ENCODE assay signal across 8 mouse cellular contexts in the genomic region with DNA sequence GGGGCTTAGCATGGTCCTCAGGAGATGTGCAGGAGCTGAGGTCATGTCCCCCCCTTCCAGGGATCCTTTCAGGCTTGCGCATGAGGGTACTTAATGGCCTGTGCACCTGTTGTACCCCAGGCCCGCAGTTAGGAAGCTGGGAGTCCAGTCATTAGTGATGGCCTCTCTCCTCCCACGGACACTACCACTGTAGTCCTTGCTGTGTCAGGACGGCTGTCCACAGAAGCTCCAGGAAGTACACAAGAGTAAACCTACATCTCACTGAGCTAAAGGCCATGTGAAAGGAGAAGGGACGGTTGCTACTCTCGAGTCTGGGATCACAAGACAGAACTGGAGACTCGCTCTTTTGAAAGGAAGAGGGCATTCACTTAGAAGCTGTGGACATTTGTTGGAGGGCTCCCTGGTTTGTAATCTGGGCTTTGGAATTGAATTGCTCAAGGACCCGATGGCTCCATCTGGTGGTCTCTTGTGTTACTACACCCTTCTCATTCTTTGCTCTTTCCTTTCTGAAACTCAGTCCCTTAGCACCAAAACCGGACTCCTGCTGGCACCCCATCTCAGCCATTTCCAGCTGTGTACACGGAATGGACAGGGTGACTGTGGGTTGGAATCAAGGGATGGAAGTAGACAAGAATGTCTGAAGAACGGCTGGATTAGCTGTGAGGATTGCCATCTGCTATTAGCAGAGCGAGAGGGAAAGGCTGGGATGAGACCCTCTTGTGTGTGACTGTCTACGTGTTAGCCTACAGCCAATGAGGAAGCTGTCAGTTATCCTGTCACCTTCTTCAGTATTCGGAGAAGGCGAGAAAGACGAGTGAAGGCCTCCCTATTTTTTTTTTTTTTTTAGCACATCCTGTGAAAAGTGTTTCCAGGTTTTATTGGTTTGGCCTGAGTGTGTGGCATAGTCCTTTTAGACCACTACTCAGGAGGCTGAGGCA. TPM values are rescaled to one million over a fixed set of nuclear protein-coding genes. Genes with fewer than 3 reads are reported as not detected.
A peak's percentile ranks its signal among the peaks of the same experiment; 100 is the strongest.
DNase-seq lines count a peak whose midpoint lies in the region; ATAC-seq and TF ChIP-seq lines count a peak whose summit lies in the region.

No protein-coding gene starts in this region.

- H3K36me3 ChIP-seq in E14TG2a.4 (ENCODE audit: insufficient read depth, low read length): no peaks in the 10 kb centered on the region
- no peaks in the 10 kb centered on the region for H3K36me3 ChIP-seq in forebrain, embryonic 11.5 days (ENCODE audit: control insufficient read depth, insufficient read depth, low read length)
- H3K36me3 ChIP-seq in heart, postnatal 0 days (replicated peaks; ENCODE audit: control insufficient read depth, insufficient read depth, low read length): peaks cover 15% of the 10 kb centered on the region; the same call in 1 of the 2 replicates
- no peaks in the 10 kb centered on the region for H3K36me3 ChIP-seq in liver, embryonic 14.5 days (replicated peaks; ENCODE audit: control insufficient read depth, insufficient read depth, low read depth)

- peak; percentile 36; the same call in 1 of the 2 replicates for ATAC-seq in forebrain, embryonic 11.5 days (replicated peaks; ENCODE audit: low FRiP score)
- peak; percentile 47; the same call in 1 of the 2 replicates for ATAC-seq in heart, postnatal 0 days (ENCODE audit: insufficient read depth, low read depth)
- ATAC-seq in liver, embryonic 14.5 days (ENCODE audit: insufficient read depth): 0 out of 2 replicates have a peak, but pooled peaks have one; percentile 32

- no peak overlapping the region for H3K4me3 ChIP-seq in E14TG2a.4 (replicated peaks; ENCODE audit: low read length)
- no peak overlapping the region for H3K4me3 ChIP-seq in forebrain, embryonic 11.5 days (ENCODE audit: low read depth, low read length)
- H3K4me3 ChIP-seq in heart, postnatal 0 days (ENCODE audit: low read depth, low read length): no peak overlapping the region
- no peak overlapping the region for H3K4me3 ChIP-seq in liver, embryonic 14.5 days (ENCODE audit: insufficient read depth in 1 of 2, low read depth in 2 of 2, low read length in 2 of 2)

- peak; percentile 80 for DNase-seq in brain, adult 2 months (ENCODE audit: low read depth, low spot score)
- DNase-seq in forebrain, embryonic 11.5 days (ENCODE audit: low spot score): peak; percentile 76
- peak; percentile 73 for DNase-seq in heart, postnatal 0 days (ENCODE audit: low spot score)
- peak; percentile 75 to 89 for DNase-seq in kidney, postnatal 36 days
- DNase-seq in liver, embryonic 14.5 days (ENCODE audit: low read depth in 3 of 3, low spot score in 3 of 3): peak in 2 of 3 experiments; percentile 43 to 48
- peak; percentile 52 for DNase-seq in ovary, postnatal 10 days (ENCODE audit: low spot score)
- DNase-seq in thymus, postnatal 0 days (ENCODE audit: low spot score): peak; percentile 78

- no peaks in the 10 kb centered on the region for H3K9me3 ChIP-seq in E14TG2a.4 (ENCODE audit: low read length)
- no peaks in the 10 kb centered on the region for H3K9me3 ChIP-seq in forebrain, embryonic 11.5 days (ENCODE audit: control insufficient read depth, low read length)
- H3K9me3 ChIP-seq in heart, postnatal 0 days (replicated peaks; ENCODE audit: control insufficient read depth, low read length): no peaks in the 10 kb centered on the region
- H3K9me3 ChIP-seq in liver, embryonic 14.5 days (ENCODE audit: control insufficient read depth, low read length): no peaks in the 10 kb centered on the region

- H3K4me1 ChIP-seq in E14TG2a.4 (replicated peaks; ENCODE audit: low read depth, low read length): no peaks in the 10 kb centered on the region
- no peaks in the 10 kb centered on the region for H3K4me1 ChIP-seq in forebrain, embryonic 11.5 days (replicated peaks; ENCODE audit: control insufficient read depth, insufficient read depth, low read length)
- H3K4me1 ChIP-seq in heart, postnatal 0 days (ENCODE audit: control insufficient read depth, insufficient read depth): no peaks in the 10 kb centered on the region
- no peaks in the 10 kb centered on the region for H3K4me1 ChIP-seq in liver, embryonic 14.5 days (replicated peaks; ENCODE audit: control insufficient read depth in 2 of 2, insufficient read depth in 2 of 2, low read length in 1 of 2)

- peak; percentile 52 for TF ChIP-seq CTCF in E14TG2a.4 (conservative IDR thresholded peaks at IDR 0.05; ENCODE audit: low read length)
- TF ChIP-seq CTCF in heart, postnatal 0 days (IDR thresholded peaks at IDR 0.05; ENCODE audit: low read depth): peak; percentile 78
- peak; percentile 86 for TF ChIP-seq CTCF in liver, embryonic 14.5 days (IDR thresholded peaks at IDR 0.05; ENCODE audit: low read depth)

- no peak overlapping the region for H3K9ac ChIP-seq in forebrain, embryonic 11.5 days (ENCODE audit: low read length)
- H3K9ac ChIP-seq in heart, postnatal 0 days (replicated peaks; ENCODE audit: low read depth, low read length): no peak overlapping the region
- H3K9ac ChIP-seq in liver, embryonic 14.5 days (replicated peaks): no peak overlapping the region

- H3K27me3 ChIP-seq in E14TG2a.4 (ENCODE audit: insufficient read depth, low read length): no peaks in the 10 kb centered on the region; the same call in 1 of the 2 replicates
- no peaks in the 10 kb centered on the region for H3K27me3 ChIP-seq in forebrain, embryonic 11.5 days (ENCODE audit: control insufficient read depth, insufficient read depth, low read length)
- no peaks in the 10 kb centered on the region for H3K27me3 ChIP-seq in heart, postnatal 0 days (ENCODE audit: control insufficient read depth, insufficient read depth, low read length)
- no peaks in the 10 kb centered on the region for H3K27me3 ChIP-seq in liver, embryonic 14.5 days (ENCODE audit: control insufficient read depth, insufficient read depth, low read length)

- no peak overlapping the region for H3K27ac ChIP-seq in forebrain, embryonic 11.5 days (ENCODE audit: low read depth, low read length)
- H3K27ac ChIP-seq in heart, postnatal 0 days (ENCODE audit: low read depth): peak overlapping the region; percentile 16; the same call in 1 of the 2 replicates
- no peak overlapping the region for H3K27ac ChIP-seq in liver, embryonic 14.5 days

- WGBS in forebrain, embryonic 11.5 days: 52% methylated on average over 16 of the region's 16 CpGs
- WGBS in heart, postnatal 0 days: 28% methylated on average over 16 of the region's 16 CpGs
- 30% methylated on average over 16 of the region's 16 CpGs for WGBS in liver, embryonic 14.5 days (ENCODE audit: insufficient replicate concordance)

- no peak overlapping the region for H3K4me2 ChIP-seq in forebrain, embryonic 11.5 days (ENCODE audit: low read depth, low read length, severe bottlenecking)
- no peak overlapping the region for H3K4me2 ChIP-seq in heart, postnatal 0 days (ENCODE audit: low read depth, low read length)
- H3K4me2 ChIP-seq in liver, embryonic 14.5 days (ENCODE audit: low read depth): no peak overlapping the region

- no peak for TF ChIP-seq EP300 in heart, postnatal 0 days (IDR thresholded peaks at IDR 0.05; ENCODE audit: low read depth)
- no peak for TF ChIP-seq EP300 in liver, embryonic 14.5 days (IDR thresholded peaks at IDR 0.05; ENCODE audit: low read depth)

RNA-seq across cellular contexts. Expression of a gene that starts 1.4 kb away (rescaled TPM):
- not detected in 2 replicates for polyA plus RNA-seq in forebrain, embryonic 11.5 days (2014; fragmentation: Nextera tagmentation; extraction: Ambion mirVana)
- 1.7 TPM in 1 of 2 replicates, not detected in the other for total RNA-seq in heart, postnatal 0 days (2014; rRNA removed; ENCODE audit: low replicate concordance)
- 0.75 and 0.83 TPM in 2 replicates for polyA plus RNA-seq in heart, postnatal 0 days (2015; fragmentation: Nextera tagmentation; extraction: Ambion mirVana)
- 0.06 and 0.08 TPM in 2 replicates for polyA plus RNA-seq in liver, embryonic 14.5 days (2012; rRNA removed)
- 0.09 TPM in 1 of 2 replicates, not detected in the other for polyA plus RNA-seq in liver, embryonic 14.5 days (2014; fragmentation: Nextera tagmentation; extraction: Ambion mirVana)
- 0.72 and 1.1 TPM in 2 replicates for polyA plus RNA-seq in thymus, postnatal 0 days (2015; fragmentation: Nextera tagmentation; extraction: Ambion mirVana)

RNA-seq across cellular contexts. Expression of a gene that starts 3.0 kb away (rescaled TPM):
- not detected in 2 replicates for polyA plus RNA-seq in forebrain, embryonic 11.5 days (2014; fragmentation: Nextera tagmentation; extraction: Ambion mirVana)
- 0.19 TPM in 1 of 2 replicates, not detected in the other for total RNA-seq in heart, postnatal 0 days (2014; rRNA removed; ENCODE audit: low replicate concordance)
- 0.04 and 0.25 TPM in 2 replicates for polyA plus RNA-seq in heart, postnatal 0 days (2015; fragmentation: Nextera tagmentation; extraction: Ambion mirVana)
- 0.01 TPM in 1 of 2 replicates, not detected in the other for polyA plus RNA-seq in liver, embryonic 14.5 days (2012; rRNA removed)
- polyA plus RNA-seq in liver, embryonic 14.5 days (2014; fragmentation: Nextera tagmentation; extraction: Ambion mirVana): not detected in 2 replicates
- polyA plus RNA-seq in thymus, postnatal 0 days (2015; fragmentation: Nextera tagmentation; extraction: Ambion mirVana): 0.75 and 0.89 TPM in 2 replicates

RNA-seq across cellular contexts. Expression of a gene that starts 21.1 kb away (rescaled TPM):
- polyA plus RNA-seq in forebrain, embryonic 11.5 days (2014; fragmentation: Nextera tagmentation; extraction: Ambion mirVana): 21.3 and 25.2 TPM in 2 replicates
- 42.2 and 45.9 TPM in 2 replicates for total RNA-seq in heart, postnatal 0 days (2014; rRNA removed; ENCODE audit: low replicate concordance)
- polyA plus RNA-seq in heart, postnatal 0 days (2015; fragmentation: Nextera tagmentation; extraction: Ambion mirVana): 56.7 and 58.8 TPM in 2 replicates
- 79.4 and 84.5 TPM in 2 replicates for polyA plus RNA-seq in liver, embryonic 14.5 days (2012; rRNA removed)
- 108 and 122 TPM in 2 replicates for polyA plus RNA-seq in liver, embryonic 14.5 days (2014; fragmentation: Nextera tagmentation; extraction: Ambion mirVana)
- 966 and 1,117 TPM in 2 replicates for polyA plus RNA-seq in thymus, postnatal 0 days (2015; fragmentation: Nextera tagmentation; extraction: Ambion mirVana)

RNA-seq across cellular contexts. Expression of a gene that starts 45.0 kb away (rescaled TPM):
- polyA plus RNA-seq in forebrain, embryonic 11.5 days (2014; fragmentation: Nextera tagmentation; extraction: Ambion mirVana): 1.9 and 2.2 TPM in 2 replicates
- 344 and 362 TPM in 2 replicates for total RNA-seq in heart, postnatal 0 days (2014; rRNA removed; ENCODE audit: low replicate concordance)
- polyA plus RNA-seq in heart, postnatal 0 days (2015; fragmentation: Nextera tagmentation; extraction: Ambion mirVana): 403 and 465 TPM in 2 replicates
- 0.88 and 1.6 TPM in 2 replicates for polyA plus RNA-seq in liver, embryonic 14.5 days (2012; rRNA removed)
- 0.96 and 1.2 TPM in 2 replicates for polyA plus RNA-seq in liver, embryonic 14.5 days (2014; fragmentation: Nextera tagmentation; extraction: Ambion mirVana)
- 53.9 and 64.3 TPM in 2 replicates for polyA plus RNA-seq in thymus, postnatal 0 days (2015; fragmentation: Nextera tagmentation; extraction: Ambion mirVana)
